Mouse (Mus musculus) hindbrain, embryonic 15.5 days (tissue): Measurements from ENCODE around the gene Atg9a. TPM values are rescaled to one million over a fixed set of nuclear protein-coding genes. Genes with fewer than 3 reads are reported as not detected.

Experiments used
- ATAC-seq: fragments of 200-750 bp; cut with Nextera tagmentation; 2 replicates; pipeline ENCODE4 v1.8.0; 2017; ENCODE audit warnings: low read depth, moderate number of reproducible peaks, moderate TSS enrichment; ENCODE audit not compliant: low FRiP score
- H3K27ac ChIP-seq: fragments of 300-500 bp; sonication (generic); replicated peaks from 2 replicates; pipeline ENCODE4 v1.5.1; 2015; ENCODE audit warnings: mild to moderate bottlenecking, inconsistent platforms
- H3K27me3 ChIP-seq: fragments of 300-500 bp; sonication (generic); 2 replicates; pipeline ENCODE4 v1.6.1; 2015; ENCODE audit warnings: control low read depth, inconsistent platforms
- H3K36me3 ChIP-seq: fragments of 300-500 bp; sonication (generic); 2 replicates; pipeline ENCODE4 v1.6.1; 2015; ENCODE audit warnings: control low read depth, inconsistent platforms
- H3K4me1 ChIP-seq: fragments of 300-500 bp; sonication (generic); replicated peaks from 2 replicates; pipeline ENCODE4 v1.6.1; 2015; ENCODE audit warnings: control low read depth, inconsistent platforms
- H3K4me2 ChIP-seq: fragments of 300-500 bp; sonication (generic); 2 replicates; pipeline ENCODE4 v1.6.1; 2015; ENCODE audit warnings: moderate library complexity, mild to moderate bottlenecking, inconsistent platforms
- H3K4me3 ChIP-seq: fragments of 300-500 bp; sonication (generic); 2 replicates; pipeline ENCODE4 v1.5.1; 2015; ENCODE audit warnings: mild to moderate bottlenecking, inconsistent platforms
- H3K9ac ChIP-seq: fragments of 300-500 bp; sonication (generic); 2 replicates; pipeline ENCODE4 v1.6.1; 2015; ENCODE audit warnings: inconsistent platforms
- H3K9me3 ChIP-seq: fragments of 300-500 bp; sonication (generic); 2 replicates; pipeline ENCODE4 v1.6.1; 2016; ENCODE audit warnings: control low read depth, inconsistent platforms
- WGBS: fragments of 180-500 bp; shearing (Covaris S2); methylation state at CpG from one replicate; pipeline ENCODE4 v1.1.7; 2015; 5-methylcytosine and 5-hydroxymethylcytosine counted together
- polyA plus RNA-seq: library from polyadenylated mRNA; unstranded; fragments of >200 nt; fragmentation: Nextera tagmentation; extraction: Ambion mirVana; gene quantifications from 2 replicates; pipeline ENCODE4 v1.2.1, GENCODE M21; 2015

Atg9a gene
- polyA plus RNA-seq, 1 experiment from 2014 or later: 66.3 TPM

DNA sequence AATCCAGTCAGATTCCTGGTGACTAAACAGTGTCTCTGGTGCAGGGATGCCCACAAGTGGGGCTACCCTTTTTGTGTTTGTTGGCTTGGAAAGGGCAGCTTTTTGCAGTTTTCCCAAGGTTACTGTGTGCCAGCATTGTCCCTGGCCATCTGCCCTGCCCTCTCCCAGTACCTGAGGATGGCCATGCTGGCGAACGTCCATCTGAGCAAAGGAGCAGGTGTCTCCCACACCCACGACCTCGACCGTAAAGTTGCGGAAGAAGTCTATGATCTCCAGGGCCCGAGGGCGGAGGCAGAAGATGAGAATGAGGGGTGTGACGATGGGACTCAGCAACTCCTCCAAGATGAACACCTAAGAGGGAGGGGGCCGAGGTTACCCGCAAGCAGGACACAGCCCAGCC, 6.5 kb downstream of the Atg9a start:
- Histone ChIP-seq H3K9ac (no peak overlapping the region), H3K36me3 (peaks cover 81% of the 10 kb centered on the region), H3K4me3 (no peak overlapping the region), H3K4me1 (peaks cover 10% of the 10 kb centered on the region), H3K9me3 (no peaks in the 10 kb centered on the region), H3K4me2 (no peak overlapping the region), H3K27me3 (no peaks in the 10 kb centered on the region), H3K27ac (no peak overlapping the region)
- WGBS: 90% methylated on average over 11 of the region's 11 CpGs
- no peak for ATAC-seq

GRCm38 (mm10) chr1:75182160-75182559, 9.8 kb downstream of the Atg9a start:
- H3K4me3 ChIP-seq: no peak overlapping the region
- no peaks in the 10 kb centered on the region for H3K9me3 ChIP-seq
- no peak overlapping the region for H3K9ac ChIP-seq
- no peak for ATAC-seq
- peaks cover 30% of the 10 kb centered on the region for H3K4me1 ChIP-seq
- no peaks in the 10 kb centered on the region for H3K27me3 ChIP-seq
- H3K27ac ChIP-seq: no peak overlapping the region
- 71% methylated on average over 4 of the region's 4 CpGs for WGBS
- peaks cover 68% of the 10 kb centered on the region for H3K36me3 ChIP-seq
- H3K4me2 ChIP-seq: no peak overlapping the region

GRCm38 (mm10) chr1:75181377-75181870, 10.6 kb downstream of the Atg9a start:
- Histone ChIP-seq H3K27me3 (no peaks in the 10 kb centered on the region), H3K4me1 (peaks cover 30% of the 10 kb centered on the region), H3K4me2 (no peak overlapping the region), H3K36me3 (peaks cover 68% of the 10 kb centered on the region), H3K9ac (no peak overlapping the region), H3K27ac (no peak overlapping the region), H3K9me3 (no peaks in the 10 kb centered on the region), H3K4me3 (no peak overlapping the region)
- no peak for ATAC-seq
- 80% methylated on average over 4 of the region's 4 CpGs for WGBS

DNA sequence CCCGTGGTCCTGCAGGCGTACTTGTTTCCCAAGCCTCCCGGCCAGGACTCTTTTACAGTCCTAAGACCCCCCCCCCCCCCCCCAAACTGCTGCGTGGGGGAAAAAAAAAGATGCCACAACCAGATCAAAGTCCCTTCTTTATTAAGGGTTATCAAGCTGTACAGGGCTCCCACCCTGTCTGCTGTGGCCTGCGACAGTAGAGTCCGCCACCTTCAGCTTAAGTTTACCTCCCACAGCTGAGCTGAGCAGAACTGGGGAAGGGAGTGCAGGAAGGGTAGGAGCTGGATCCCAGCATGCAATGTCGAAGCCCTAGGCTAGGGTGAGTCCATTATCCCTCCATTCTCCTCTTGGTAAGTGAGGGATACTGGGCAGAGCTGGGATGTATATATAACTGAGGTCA, 11.3 kb downstream of the Atg9a start:
- ATAC-seq: no peak
- 41% methylated on average over 7 of the region's 7 CpGs for WGBS
- peaks cover 68% of the 10 kb centered on the region for H3K36me3 ChIP-seq
- H3K27me3 ChIP-seq: no peaks in the 10 kb centered on the region
- no peaks in the 10 kb centered on the region for H3K9me3 ChIP-seq
- H3K9ac ChIP-seq: no peak overlapping the region
- H3K4me2 ChIP-seq: peak overlapping the region; percentile 89
- H3K4me3 ChIP-seq: peak overlapping the region; percentile 50; the same call in 1 of the 2 replicates
- H3K4me1 ChIP-seq: peaks cover 30% of the 10 kb centered on the region
- H3K27ac ChIP-seq: no peak overlapping the region

DNA sequence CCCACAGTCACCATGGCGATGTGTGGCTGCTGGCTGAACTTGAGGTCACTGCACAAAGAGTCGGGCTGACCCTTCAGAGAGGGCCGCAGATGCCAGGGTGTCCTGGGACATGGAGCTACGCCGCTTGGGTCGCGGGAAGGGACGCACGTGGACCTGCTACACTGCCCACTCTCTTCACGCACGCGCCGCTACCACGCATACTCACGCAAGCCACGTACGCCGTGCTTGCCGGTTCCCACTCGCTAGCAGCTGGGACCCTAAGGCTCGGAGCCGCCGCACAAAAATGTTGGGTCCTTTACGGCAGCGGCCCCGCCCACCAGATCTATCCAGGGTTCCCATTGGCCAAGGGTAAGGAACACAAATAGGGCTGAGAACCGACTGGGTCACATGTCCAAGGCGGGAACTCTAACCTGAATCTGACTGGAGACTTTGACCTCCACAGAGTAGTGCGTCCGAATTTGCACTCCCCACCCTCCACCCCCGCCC, 11.8 kb downstream of the Atg9a start, which contains the start of gene Abcb6:
TSS of gene Abcb6 (minus strand) at position 288 of the 486 bp plus-strand sequence.
- peaks cover 68% of the 10 kb centered on the region for H3K36me3 ChIP-seq
- no peaks in the 10 kb centered on the region for H3K27me3 ChIP-seq
- peak within 1 kb of the TSS; percentile 61 for H3K27ac ChIP-seq
- peak within 1 kb of the TSS; percentile 50 for H3K4me3 ChIP-seq
- no peaks in the 10 kb centered on the region for H3K9me3 ChIP-seq
- peak within 1 kb of the TSS; percentile 50 for H3K9ac ChIP-seq
- ATAC-seq: peak; percentile 91
- peak within 1 kb of the TSS; percentile 89 for H3K4me2 ChIP-seq
- under 1% methylated on average over 31 of the region's 31 CpGs for WGBS
- H3K4me1 ChIP-seq: peaks cover 30% of the 10 kb centered on the region

- peak; percentile 59 for ATAC-seq
- peak overlapping the region; percentile 89 for H3K4me2 ChIP-seq
- peak overlapping the region; percentile 61 for H3K27ac ChIP-seq
- no peaks in the 10 kb centered on the region for H3K27me3 ChIP-seq
- H3K4me3 ChIP-seq: peak overlapping the region; percentile 50
- H3K9ac ChIP-seq: peak overlapping the region; percentile 50
- H3K4me1 ChIP-seq: peaks cover 30% of the 10 kb centered on the region
- no peaks in the 10 kb centered on the region for H3K9me3 ChIP-seq
- peaks cover 67% of the 10 kb centered on the region for H3K36me3 ChIP-seq
- 7% methylated on average over 23 of the region's 23 CpGs for WGBS
Observed at GRCm38 (mm10) chr1:75179334-75180104, 12.5 kb downstream of the Atg9a start.

DNA sequence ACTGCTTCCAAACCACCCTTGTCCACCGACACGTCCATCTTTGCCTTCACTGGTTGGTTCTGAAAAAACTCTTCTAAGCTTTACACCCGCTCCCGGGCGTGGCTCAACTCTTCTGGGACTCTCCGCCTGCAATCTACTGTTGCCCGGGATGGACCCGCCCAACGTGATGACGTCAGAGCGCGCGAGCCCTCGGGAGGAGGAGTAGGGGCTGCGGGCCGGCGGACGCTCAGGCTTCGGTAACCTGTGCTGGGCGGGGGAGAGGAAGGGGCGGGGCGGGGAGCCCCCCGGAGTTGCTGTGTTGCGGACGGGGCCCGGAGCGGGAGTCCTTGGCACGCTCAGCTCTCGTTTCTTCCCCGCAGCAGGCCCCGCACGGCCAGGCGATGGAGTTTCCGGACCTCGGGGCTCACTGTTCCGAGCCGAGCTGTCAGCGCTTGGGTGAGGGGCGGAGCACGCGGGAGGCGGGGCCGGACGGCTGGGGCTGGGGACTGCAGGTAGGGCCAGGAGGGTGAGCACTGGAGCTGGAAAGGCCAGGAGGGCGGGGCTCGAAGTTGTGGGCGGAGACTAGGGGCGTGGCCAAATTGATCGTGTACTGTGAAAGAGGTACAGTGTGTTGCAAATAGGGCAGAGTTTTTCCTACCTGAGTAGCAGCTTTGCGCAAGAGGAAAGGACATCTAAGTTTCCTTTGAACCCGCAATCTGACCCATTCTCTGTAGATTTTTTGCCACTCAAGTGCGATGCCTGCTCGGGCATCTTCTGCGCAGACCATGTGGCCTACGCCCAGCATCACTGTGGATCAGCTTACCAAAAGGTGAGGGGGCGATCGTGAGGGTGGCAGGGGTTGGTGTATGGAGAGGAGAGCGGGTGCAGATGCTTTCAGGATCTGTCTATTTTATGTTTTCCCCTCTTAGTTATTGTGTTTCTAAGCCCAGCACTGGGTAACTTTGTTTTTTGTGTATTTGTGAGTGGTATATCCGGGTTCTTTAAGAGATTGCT, 23.2 kb downstream of the Atg9a start, which contains the start of gene Zfand2b:
TSS of gene Zfand2b (plus strand) at position 175 of the 993 bp plus-strand sequence.
- peak within 1 kb of the TSS; percentile 66 for H3K4me2 ChIP-seq
- H3K9me3 ChIP-seq: no peaks in the 10 kb centered on the region
- under 1% methylated on average over 58 of the region's 59 CpGs for WGBS
- peak within 1 kb of the TSS; percentile 57 for H3K9ac ChIP-seq
- ATAC-seq: peak; percentile 97
- peaks cover 14% of the 10 kb centered on the region for H3K4me1 ChIP-seq
- peaks cover 36% of the 10 kb centered on the region for H3K36me3 ChIP-seq
- peak within 1 kb of the TSS; percentile 89 for H3K27ac ChIP-seq
- peak within 1 kb of the TSS; percentile 67 for H3K4me3 ChIP-seq
- H3K27me3 ChIP-seq: no peaks in the 10 kb centered on the region

GRCm38 (mm10) chr1:75168093-75168471, 23.9 kb downstream of the Atg9a start:
- no peak overlapping the region for H3K9ac ChIP-seq
- peaks cover 14% of the 10 kb centered on the region for H3K4me1 ChIP-seq
- no peaks in the 10 kb centered on the region for H3K9me3 ChIP-seq
- H3K36me3 ChIP-seq: peaks cover 29% of the 10 kb centered on the region
- H3K27me3 ChIP-seq: no peaks in the 10 kb centered on the region
- peak overlapping the region; percentile 66 for H3K4me2 ChIP-seq
- peak overlapping the region; percentile 89 for H3K27ac ChIP-seq
- no peak; the same call in 1 of the 2 replicates for ATAC-seq
- H3K4me3 ChIP-seq: peak overlapping the region; percentile 67
- WGBS: 7% methylated on average over 7 of the region's 7 CpGs

GRCm38 (mm10) chr1:75160256-75160617, 31.8 kb downstream of the Atg9a start:
- H3K36me3 ChIP-seq: no peaks in the 10 kb centered on the region
- H3K4me2 ChIP-seq: no peak overlapping the region
- ATAC-seq: no peak
- H3K27ac ChIP-seq: no peak overlapping the region
- 83% methylated on average over 4 of the region's 4 CpGs for WGBS
- no peak overlapping the region for H3K9ac ChIP-seq
- H3K4me1 ChIP-seq: no peaks in the 10 kb centered on the region
- no peaks in the 10 kb centered on the region for H3K9me3 ChIP-seq
- H3K27me3 ChIP-seq: no peaks in the 10 kb centered on the region
- no peak overlapping the region for H3K4me3 ChIP-seq

- no peaks in the 10 kb centered on the region for H3K27me3 ChIP-seq
- H3K36me3 ChIP-seq: no peaks in the 10 kb centered on the region
- no peak for ATAC-seq
- H3K4me3 ChIP-seq: no peak overlapping the region
- H3K27ac ChIP-seq: no peak overlapping the region
- no peaks in the 10 kb centered on the region for H3K9me3 ChIP-seq
- no peak overlapping the region for H3K4me2 ChIP-seq
- WGBS: 69% methylated on average over 5 of the region's 5 CpGs
- H3K9ac ChIP-seq: no peak overlapping the region
- no peaks in the 10 kb centered on the region for H3K4me1 ChIP-seq
Observed at GRCm38 (mm10) chr1:75159540-75160255, 32.3 kb downstream of the Atg9a start.

GRCm38 (mm10) chr1:75158990-75159389, 33.0 kb downstream of the Atg9a start:
- no peak overlapping the region for H3K4me2 ChIP-seq
- H3K27me3 ChIP-seq: no peaks in the 10 kb centered on the region
- H3K4me3 ChIP-seq: no peak overlapping the region
- no peaks in the 10 kb centered on the region for H3K9me3 ChIP-seq
- no peak overlapping the region for H3K9ac ChIP-seq
- no peak overlapping the region for H3K27ac ChIP-seq
- no peaks in the 10 kb centered on the region for H3K4me1 ChIP-seq
- ATAC-seq: no peak
- no peaks in the 10 kb centered on the region for H3K36me3 ChIP-seq
